Mouse (Mus musculus) cerebellum, adult 2 months (tissue): ENCODE results near the gene Fgf18. TPM values are rescaled to one million over a fixed set of nuclear protein-coding genes. Genes with fewer than 3 reads are reported as not detected.

ENCODE experiments used
- DNase-seq, 2 experiments: peaks; one replicate each; pipeline ENCODE4 v3.0.0; 2021
- H3K27ac ChIP-seq: fragments of 200-500 bp; 2 replicates; pipeline ENCODE4 v1.5.1; 2012; ENCODE audit warnings: low read length, control low read depth, inconsistent platforms; ENCODE audit not compliant: insufficient read depth
- H3K27me3 ChIP-seq: fragments of 200-500 bp; 2 replicates; pipeline ENCODE4 v1.6.1; 2012; ENCODE audit warnings: inconsistent platforms, mild to moderate bottlenecking, low read length, moderate library complexity; ENCODE audit not compliant: control insufficient read depth, insufficient read depth
- H3K4me1 ChIP-seq: fragments of 200-500 bp; 2 replicates; pipeline ENCODE4 v1.6.1; 2011; ENCODE audit warnings: low read length; ENCODE audit not compliant: control insufficient read depth, insufficient read depth
- H3K4me3 ChIP-seq: fragments of 200-500 bp; replicated peaks from 2 replicates; pipeline ENCODE3; 2011; ENCODE audit warnings: mild to moderate bottlenecking, low read depth, low read length, control low read depth; ENCODE audit not compliant: insufficient read depth
- CTCF ChIP-seq: fragments of 200-500 bp; IDR thresholded peaks from 2 replicates; pipeline ENCODE4 v1.5.1; 2011; ENCODE audit warnings: low read depth, mild to moderate bottlenecking, control low read depth, low read length, moderate library complexity, borderline replicate concordance; ENCODE audit not compliant: insufficient read depth
- POLR2A ChIP-seq: fragments of 200-500 bp; IDR thresholded peaks from 2 replicates; pipeline ENCODE4 v1.6.1; 2011; ENCODE audit warnings: low read length, control low read depth, borderline replicate concordance; ENCODE audit not compliant: insufficient read depth
- WGBS: fragments of 180-500 bp; shearing (Covaris S2); methylation state at CpG from one replicate; pipeline ENCODE4 v1.1.7; 2018; 5-methylcytosine and 5-hydroxymethylcytosine counted together
- polyA plus RNA-seq: library from polyadenylated mRNA; depleted of rRNA; stranded (reverse); fragments of >200 nt; gene quantifications from 2 replicates; pipeline ENCODE4 v1.2.3, GENCODE M21; 2012; rRNA removed

The Fgf18 gene
- polyA plus RNA-seq = 5.4 and 7.2 TPM in 2 replicates

GRCm38 (mm10) chr11:33147171-33147571 is at the start of gene Fgf18:
Gene Fgf18, minus strand, starts transcription at chr11:33147400.
- under 1% methylated on average over 46 of the region's 53 CpGs for WGBS
- H3K27me3 ChIP-seq = 0 out of 2 replicates have a peak, but pooled peaks cover 3% of the 10 kb centered on the region
- no peak within 1 kb of the TSS for H3K27ac ChIP-seq
- TF ChIP-seq POLR2A (no peak), CTCF (no peak)
- peak in 1 of 2 experiments; percentile 44 for DNase-seq
- H3K4me1 ChIP-seq = no peaks in the 10 kb centered on the region
- peak within 1 kb of the TSS; percentile 71 for H3K4me3 ChIP-seq

- no peak overlapping the region for H3K4me3 ChIP-seq
- DNase-seq = peak; percentile 40 to 51
- TF ChIP-seq CTCF (no peak), POLR2A (no peak)
- WGBS = 31% methylated on average over 24 of the region's 24 CpGs
- no peaks in the 10 kb centered on the region for H3K4me1 ChIP-seq
- peaks cover 3% of the 10 kb centered on the region; the same call in 1 of the 2 replicates for H3K27me3 ChIP-seq
- no peak overlapping the region for H3K27ac ChIP-seq
Observed at GRCm38 (mm10) chr11:33196447-33197132, 49.4 kb upstream of the Fgf18 start.

GRCm38 (mm10) chr11:33195531-33196446 is 48.6 kb upstream of the Fgf18 start:
- Histone ChIP-seq H3K27ac (no peak overlapping the region), H3K27me3 (peaks cover 3% of the 10 kb centered on the region; the same call in 1 of the 2 replicates), H3K4me1 (no peaks in the 10 kb centered on the region), H3K4me3 (no peak overlapping the region)
- TF ChIP-seq POLR2A = no peak
- TF ChIP-seq CTCF = no peak
- 26% methylated on average over 25 of the region's 25 CpGs for WGBS
- DNase-seq = no peak

- peaks cover 2% of the 10 kb centered on the region; the same call in 1 of the 2 replicates for H3K27me3 ChIP-seq
- TF ChIP-seq POLR2A (no peak), CTCF (no peak)
- WGBS = 52% methylated on average over 7 of the region's 7 CpGs
- H3K27ac ChIP-seq = no peak overlapping the region
- H3K4me3 ChIP-seq = no peak overlapping the region
- H3K4me1 ChIP-seq = no peaks in the 10 kb centered on the region
- no peak for DNase-seq
Observed at GRCm38 (mm10) chr11:33195061-33195460, 47.9 kb upstream of the Fgf18 start.

GRCm38 (mm10) chr11:33193695-33194094 is 46.5 kb upstream of the Fgf18 start:
- no peak for DNase-seq
- H3K4me3 ChIP-seq = no peak overlapping the region
- peaks cover 2% of the 10 kb centered on the region; the same call in 1 of the 2 replicates for H3K27me3 ChIP-seq
- H3K4me1 ChIP-seq = no peaks in the 10 kb centered on the region
- TF ChIP-seq POLR2A (no peak), CTCF (no peak)
- H3K27ac ChIP-seq = no peak overlapping the region
- WGBS = 37% methylated on average over 12 of the region's 12 CpGs

- WGBS = 92% methylated on average over 3 of the region's 3 CpGs
- Histone ChIP-seq H3K4me1 (no peaks in the 10 kb centered on the region), H3K27me3 (no peaks in the 10 kb centered on the region), H3K27ac (no peak overlapping the region), H3K4me3 (no peak overlapping the region)
- TF ChIP-seq POLR2A = no peak
- no peak for DNase-seq
Observed at GRCm38 (mm10) chr11:33181804-33182203, 34.6 kb upstream of the Fgf18 start.

GRCm38 (mm10) chr11:33180701-33181116 is 33.5 kb upstream of the Fgf18 start:
- TF ChIP-seq CTCF (no peak), POLR2A (no peak)
- WGBS = 17% methylated on average over 18 of the region's 18 CpGs
- Histone ChIP-seq H3K4me1 (no peaks in the 10 kb centered on the region), H3K27me3 (no peaks in the 10 kb centered on the region), H3K27ac (no peak overlapping the region), H3K4me3 (no peak overlapping the region)
- no peak for DNase-seq

- 83% methylated on average over 1 of the region's 1 CpGs for WGBS
- H3K4me3 ChIP-seq = no peak overlapping the region
- TF ChIP-seq CTCF (no peak), POLR2A (no peak)
- H3K27me3 ChIP-seq = no peaks in the 10 kb centered on the region
- H3K27ac ChIP-seq = no peak overlapping the region
- no peaks in the 10 kb centered on the region for H3K4me1 ChIP-seq
- DNase-seq = no peak
Observed at GRCm38 (mm10) chr11:33179802-33180201, 32.6 kb upstream of the Fgf18 start.
